Mouse (Mus musculus) kidney, adult 9 months (tissue): ENCODE results near the gene T2.

Source experiments
- DNase-seq: peaks from one replicate; pipeline ENCODE4 v3.0.0; 2022

T2 gene

GRCm38 (mm10) chr17:8420739-8421138, 64.9 kb downstream of the T2 start:
- no peak for DNase-seq

DNA sequence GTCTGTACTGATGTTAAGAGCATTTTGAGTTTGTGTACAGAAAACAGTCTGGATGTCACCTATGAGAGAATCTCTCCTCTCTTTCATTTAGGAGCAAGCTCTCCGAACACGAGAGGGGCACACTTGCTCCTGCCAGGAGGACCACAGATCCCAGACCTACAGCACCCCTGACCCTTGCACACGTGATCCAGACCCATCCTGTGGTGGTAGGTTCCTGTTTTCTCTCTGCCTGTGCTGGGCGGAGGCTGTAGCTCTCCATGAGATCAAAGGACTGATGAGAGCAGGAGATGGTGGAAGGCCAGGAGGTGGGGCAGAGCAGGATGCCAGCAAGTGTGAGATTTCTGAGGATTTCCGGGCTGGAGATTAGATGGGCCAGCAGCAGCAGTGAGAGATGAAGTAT, 65.7 kb downstream of the T2 start:
- DNase-seq = no peak

- DNase-seq = peak; percentile 49
Measured at GRCm38 (mm10) chr17:8423283-8423682, 67.5 kb downstream of the T2 start.

GRCm38 (mm10) chr17:8429436-8429835, 73.6 kb downstream of the T2 start:
- DNase-seq = no peak

GRCm38 (mm10) chr17:8429896-8430295, 74.1 kb downstream of the T2 start:
- DNase-seq = no peak

GRCm38 (mm10) chr17:8432179-8432800, 76.5 kb downstream of the T2 start:
- no peak for DNase-seq

GRCm38 (mm10) chr17:8433121-8433977, 77.6 kb downstream of the T2 start:
- DNase-seq = no peak

- DNase-seq = no peak
Measured at GRCm38 (mm10) chr17:8433978-8434960, 78.5 kb downstream of the T2 start, which contains the start of gene T. TSS of gene T (plus strand) at chr17:8434423.

GRCm38 (mm10) chr17:8436184-8436583, 80.4 kb downstream of the T2 start:
- no peak for DNase-seq

DNA sequence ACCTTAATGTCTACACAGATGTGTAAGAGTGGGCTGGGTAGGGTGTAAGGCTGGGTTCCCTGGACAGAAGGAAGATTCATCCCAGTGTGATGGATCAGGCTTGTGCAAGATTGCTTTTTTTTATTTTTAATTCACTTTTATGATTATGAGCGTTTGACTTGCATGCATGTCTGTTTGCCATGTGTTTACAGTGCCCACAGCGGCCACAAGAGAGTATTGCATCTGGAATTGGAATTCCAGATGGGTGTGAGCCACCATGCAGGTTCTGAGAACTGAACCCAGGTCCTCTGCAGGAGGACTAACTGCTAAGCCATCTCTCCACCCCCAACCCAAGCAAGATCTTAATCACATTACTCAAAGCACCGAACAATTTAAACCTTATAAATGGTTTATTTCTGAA, 88.3 kb downstream of the T2 start:
- no peak for DNase-seq

- DNase-seq = peak; percentile 24
Measured at GRCm38 (mm10) chr17:8447676-8448192, 91.9 kb downstream of the T2 start.

DNA sequence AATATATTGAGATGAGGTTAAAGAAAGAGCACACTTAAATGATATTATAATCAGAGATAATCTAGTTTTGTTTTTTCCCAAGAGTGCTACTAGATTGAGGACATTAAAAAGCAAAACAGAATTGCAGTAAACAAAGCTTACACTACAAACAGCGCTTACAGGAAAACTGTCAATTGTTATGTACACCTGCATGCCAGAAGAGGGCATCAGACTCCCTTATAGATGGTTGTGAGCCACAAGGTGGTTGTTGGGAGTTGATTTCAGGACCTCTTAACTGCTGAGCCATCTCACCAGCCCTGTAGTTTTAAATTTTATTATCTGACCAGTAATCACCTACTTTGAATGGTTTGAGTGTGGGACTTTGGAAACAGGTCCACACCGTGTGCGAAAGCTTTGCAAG, 92.5 kb downstream of the T2 start:
- DNase-seq = no peak

- DNase-seq = no peak
Measured at GRCm38 (mm10) chr17:8455196-8455595, 99.4 kb downstream of the T2 start.

GRCm38 (mm10) chr17:8455601-8456000, 99.8 kb downstream of the T2 start:
- DNase-seq = no peak

DNA sequence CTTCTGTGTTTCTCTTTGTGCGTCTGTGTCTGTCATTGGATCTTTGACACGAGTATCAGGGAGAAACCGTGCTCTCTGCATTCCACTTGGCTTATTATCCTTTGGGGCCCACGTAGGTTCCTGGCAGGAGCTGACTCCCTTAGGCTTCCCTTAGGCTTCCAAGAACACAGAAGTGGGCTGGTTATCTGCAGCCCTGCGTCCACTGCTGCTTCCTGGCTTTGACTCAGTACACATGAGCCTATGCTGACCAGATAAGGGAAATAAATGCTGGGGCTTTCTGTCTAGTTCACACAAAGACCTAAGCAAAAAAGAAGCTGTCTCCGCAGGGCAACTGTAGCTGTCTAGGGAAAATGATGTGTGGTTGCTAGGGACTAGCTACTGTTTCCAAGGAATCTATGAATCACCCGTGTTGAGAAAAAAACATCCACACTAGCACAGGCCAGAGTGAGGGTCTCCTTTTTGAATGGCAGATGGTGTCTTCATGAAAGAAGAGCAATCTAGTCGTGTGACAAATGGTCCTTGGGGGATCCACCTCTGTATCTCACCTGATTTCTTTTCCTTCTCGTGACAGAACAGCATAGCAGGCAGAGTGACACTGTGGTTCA, 101.2 kb downstream of the T2 start:
- no peak for DNase-seq

DNA sequence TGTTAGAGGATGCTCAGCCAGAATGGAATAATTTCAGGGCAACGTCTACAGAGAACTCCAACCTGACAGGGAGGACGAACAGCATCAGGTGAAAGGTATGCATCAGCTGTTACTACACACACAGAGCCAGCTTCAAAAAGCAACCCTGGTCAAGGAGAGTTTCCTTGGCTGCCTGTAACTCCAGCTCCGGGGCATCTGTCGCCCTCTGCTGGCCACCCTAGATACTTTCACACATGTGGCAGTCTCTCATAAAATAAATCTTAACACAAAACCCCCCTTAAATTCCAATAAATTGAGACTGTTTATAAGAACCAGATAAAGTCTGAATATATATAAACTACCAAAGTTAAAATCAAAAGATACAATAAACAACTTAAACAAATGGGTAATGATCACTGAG, 105.8 kb downstream of the T2 start:
- peak; percentile 26 for DNase-seq

DNA sequence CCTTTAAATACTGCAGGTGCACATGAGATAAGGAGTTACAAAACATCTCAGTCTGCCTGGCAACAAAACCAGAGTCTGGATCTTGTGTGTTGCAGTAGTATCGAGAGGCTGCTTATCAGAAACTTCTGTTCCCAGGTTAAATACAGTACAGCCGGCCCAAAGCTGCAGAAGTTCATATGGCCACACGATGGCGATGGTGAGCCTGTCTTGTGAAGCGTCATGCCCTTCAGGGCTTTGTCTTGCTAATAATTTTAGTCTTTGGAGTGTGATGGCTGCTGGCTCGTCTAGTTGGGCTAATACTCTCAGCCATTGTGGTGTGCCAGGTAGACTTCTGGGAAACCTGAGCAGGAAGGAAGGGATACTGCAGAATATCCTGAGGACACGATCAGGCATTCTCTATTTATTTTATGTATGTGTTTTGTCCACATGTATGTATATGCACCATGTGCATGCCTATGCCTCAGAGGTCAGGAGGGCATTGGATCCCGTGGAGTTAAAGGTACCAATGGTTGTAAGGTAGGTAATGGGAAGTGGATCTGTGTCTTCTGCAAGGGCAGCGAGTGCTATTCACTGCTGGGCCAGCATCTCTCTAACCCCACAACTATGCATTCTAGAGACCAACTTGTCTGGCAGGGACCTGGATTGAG, 107.8 kb downstream of the T2 start:
- peak; percentile 60 for DNase-seq

DNA sequence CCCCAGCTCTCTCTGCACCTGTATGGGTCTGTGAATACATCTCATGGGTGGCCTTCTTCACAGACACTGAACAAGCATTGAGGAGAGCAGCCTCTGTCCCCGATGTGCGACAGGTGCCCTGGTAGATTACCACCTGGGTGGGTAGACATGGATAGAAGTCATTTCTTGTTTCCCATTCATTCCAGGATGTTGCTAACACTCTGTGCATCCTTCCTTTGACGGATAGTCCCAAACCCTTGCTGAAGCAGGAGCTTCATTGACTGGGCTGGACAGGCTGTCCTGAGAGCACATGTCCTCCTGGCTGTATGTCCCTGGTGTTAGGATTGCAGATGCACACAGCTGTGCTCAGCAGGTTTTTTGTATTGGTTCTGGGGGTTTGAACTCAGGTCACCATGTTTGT, 112.0 kb downstream of the T2 start:
- no peak for DNase-seq

GRCm38 (mm10) chr17:8468716-8469344, 113.0 kb downstream of the T2 start:
- peak; percentile 65 for DNase-seq
